Mouse (Mus musculus): ENCODE data around the gene Agbl4. TPM values are rescaled to one million over a fixed set of nuclear protein-coding genes. Genes with fewer than 3 reads are reported as not detected.
A peak's percentile ranks its signal among the peaks of the same experiment; 100 is the strongest.

Gene Agbl4
- total and polyA plus RNA-seq, 3 experiments: not detected

- TF ChIP-seq ZKSCAN1 (IDR thresholded peaks at IDR 0.05; ENCODE audit: borderline replicate concordance, low read depth, low read length) (no peak), JUN (IDR thresholded peaks at IDR 0.05; ENCODE audit: insufficient read depth, low read depth, low read length) (peak; percentile 63; the same call in 1 of the 2 replicates), E2F4 (IDR thresholded peaks at IDR 0.05; ENCODE audit: insufficient replicate concordance, low read depth, low read length) (0 out of 2 replicates have a peak, but pooled peaks have one; percentile 14), KAT2A (IDR thresholded peaks at IDR 0.05; ENCODE audit: insufficient replicate concordance, low read length) (0 out of 2 replicates have a peak, but pooled peaks have one; percentile 25), POLR2AphosphoS2 (IDR thresholded peaks at IDR 0.05; ENCODE audit: low read depth, low read length) (no peak), TCF12 (IDR thresholded peaks at IDR 0.05; ENCODE audit: low read depth, low read length) (peak; percentile 97), CHD2 (IDR thresholded peaks at IDR 0.05; ENCODE audit: low read length) (peak; percentile 84), NRF1 (IDR thresholded peaks at IDR 0.05; ENCODE audit: low read depth, low read length) (0 out of 2 replicates have a peak, but pooled peaks have one; percentile 36), EP300 (IDR thresholded peaks at IDR 0.05; ENCODE audit: low read length) (peak; percentile 97), MYC (IDR thresholded peaks at IDR 0.05; ENCODE audit: low read depth, low read length) (peak; percentile 66; the same call in 1 of the 2 replicates), JUND (conservative IDR thresholded peaks at IDR 0.05; ENCODE audit: low read depth, low read length) (peak; percentile 47; the same call in 1 of the 2 replicates), USF1 (IDR thresholded peaks at IDR 0.05; ENCODE audit: low read depth, low read length) (no peak), ZNF384 (IDR thresholded peaks at IDR 0.05; ENCODE audit: low read depth, low read length) (peak; percentile 75), MAX (IDR thresholded peaks at IDR 0.05; ENCODE audit: low read length) (peak; percentile 53), USF2 (conservative IDR thresholded peaks at IDR 0.05; ENCODE audit: low read depth, low read length) (no peak), ZC3H11A (IDR thresholded peaks at IDR 0.05; ENCODE audit: low read depth, low read length) (no peak; the same call in 1 of the 2 replicates)
Measured at GRCm38 (mm10) chr4:111455621-111456020, 1058.2 kb downstream of the Agbl4 start (continued).

GRCm38 (mm10) chr4:111457568-111457967, 1060.1 kb downstream of the Agbl4 start:
- H3K79me2 ChIP-seq (replicated peaks; ENCODE audit: control insufficient read depth, extremely low read depth, insufficient read depth, poor library complexity, severe bottlenecking): no peaks in the 10 kb centered on the region
- no peaks in the 10 kb centered on the region for H3K27me3 ChIP-seq (replicated peaks)
- in situ Hi-C loops (cut with MboI; ENCODE audit: low pct_ligation_motif_present, low pct_unique_long_range_greater_than_20kb, low sequenced_read_pairs) (no loop called here), dilution Hi-C loops (cut with MboI; ENCODE audit: extremely low pct_ligation_motif_present, extremely low pct_unique_long_range_greater_than_20kb, low sequenced_read_pairs) (no loop called here)
- H3K9ac ChIP-seq (ENCODE audit: insufficient read depth, low read depth): no peak overlapping the region
- H3K4me1 ChIP-seq (ENCODE audit: control insufficient read depth in 1 of 2, insufficient read depth in 2 of 2): peaks cover 21 to 41% of the 10 kb centered on the region in 2 experiments
- no peaks in the 10 kb centered on the region for H3K9me3 ChIP-seq (replicated peaks; ENCODE audit: low read length)
- H3K4me3 ChIP-seq (replicated peaks in 1 of 3; ENCODE audit: low read depth in 2 of 3, low read length in 2 of 3, poor library complexity in 1 of 3): no peak overlapping the region
- no peak for TF ChIP-seq MYC (IDR thresholded peaks at IDR 0.05; ENCODE audit: low read depth, low read length)
- TF ChIP-seq ZNF384 (IDR thresholded peaks at IDR 0.05; ENCODE audit: low read depth, low read length): no peak
- no peak for TF ChIP-seq E2F4 (IDR thresholded peaks at IDR 0.05; ENCODE audit: insufficient replicate concordance, low read depth, low read length)
- no peak overlapping the region for H3K27ac ChIP-seq (ENCODE audit: insufficient read depth, low read depth)
- H3K36me3 ChIP-seq (replicated peaks in 1 of 2; ENCODE audit: control insufficient read depth in 1 of 2, insufficient read depth in 1 of 2, low read length in 1 of 2): peaks cover 34 to 57% of the 10 kb centered on the region in 2 experiments
- H3K4me2 ChIP-seq (ENCODE audit: insufficient read depth, low read depth, poor library complexity, severe bottlenecking): no peak overlapping the region
- no peak for DNase-seq (ENCODE audit: extremely low read depth)

- dilution Hi-C loops (cut with MboI; ENCODE audit: extremely low pct_ligation_motif_present, extremely low pct_unique_long_range_greater_than_20kb, low sequenced_read_pairs): no loop called here
- in situ Hi-C loops (cut with MboI; ENCODE audit: low pct_ligation_motif_present, low pct_unique_long_range_greater_than_20kb, low sequenced_read_pairs): no loop called here
Measured at GRCm38 (mm10) chr4:111467293-111467773, 1069.9 kb downstream of the Agbl4 start.

More at GRCm38 (mm10) chr4:111467293-111467773, 1069.9 kb downstream of the Agbl4 start:
- TF ChIP-seq CHD1 (IDR thresholded peaks at IDR 0.05; ENCODE audit: low read depth, low read length) (no peak), HCFC1 (IDR thresholded peaks at IDR 0.05; ENCODE audit: low read depth, low read length) (no peak), GABPA (IDR thresholded peaks at IDR 0.05; ENCODE audit: insufficient replicate concordance, low read depth, low read length) (no peak), NELFE (IDR thresholded peaks at IDR 0.05; ENCODE audit: low read depth, low read length) (no peak), MYC (IDR thresholded peaks at IDR 0.05; ENCODE audit: low read depth, low read length) (no peak), E2F4 (IDR thresholded peaks at IDR 0.05; ENCODE audit: insufficient replicate concordance, low read depth, low read length) (no peak), TBP (conservative IDR thresholded peaks at IDR 0.05; ENCODE audit: low read depth, low read length) (no peak), MAZ (IDR thresholded peaks at IDR 0.05; ENCODE audit: low read depth, low read length) (no peak), ZMIZ1 (IDR thresholded peaks at IDR 0.05; ENCODE audit: low read depth, low read length) (no peak), RCOR1 (conservative IDR thresholded peaks at IDR 0.05; ENCODE audit: low read depth, low read length) (no peak), MXI1 (IDR thresholded peaks at IDR 0.05; ENCODE audit: low read depth, low read length) (no peak), ZNF384 (IDR thresholded peaks at IDR 0.05; ENCODE audit: low read depth, low read length) (no peak), NRF1 (IDR thresholded peaks at IDR 0.05; ENCODE audit: low read depth, low read length) (no peak), EP300 (IDR thresholded peaks at IDR 0.05; ENCODE audit: low read length) (no peak), BHLHE40 (IDR thresholded peaks at IDR 0.05; ENCODE audit: low read depth, low read length) (no peak), ZKSCAN1 (IDR thresholded peaks at IDR 0.05; ENCODE audit: borderline replicate concordance, low read depth, low read length) (no peak), CTCF (conservative IDR thresholded peaks at IDR 0.05 in 1 of 2, IDR thresholded peaks at IDR 0.05 in 1 of 2; ENCODE audit: low read depth in 2 of 2, low read length in 2 of 2) (no peak), MAX (IDR thresholded peaks at IDR 0.05; ENCODE audit: low read length) (no peak)
- Histone ChIP-seq H3K4me3 (replicated peaks in 1 of 3; ENCODE audit: low read depth in 2 of 3, low read length in 2 of 3, poor library complexity in 1 of 3) (no peak overlapping the region), H3K4me1 (ENCODE audit: control insufficient read depth in 1 of 2, insufficient read depth in 2 of 2) (peaks cover 13 to 20% of the 10 kb centered on the region in 2 experiments), H3K27me3 (replicated peaks) (no peaks in the 10 kb centered on the region), H3K27ac (ENCODE audit: insufficient read depth, low read depth) (no peak overlapping the region), H3K36me3 (replicated peaks in 1 of 2; ENCODE audit: control insufficient read depth in 1 of 2, insufficient read depth in 1 of 2, low read length in 1 of 2) (no peaks in the 10 kb centered on the region), H3K9ac (ENCODE audit: insufficient read depth, low read depth) (no peak overlapping the region), H3K9me3 (replicated peaks; ENCODE audit: low read length) (no peaks in the 10 kb centered on the region), H3K79me2 (replicated peaks; ENCODE audit: control insufficient read depth, extremely low read depth, insufficient read depth, poor library complexity, severe bottlenecking) (no peaks in the 10 kb centered on the region), H3K4me2 (ENCODE audit: insufficient read depth, low read depth, poor library complexity, severe bottlenecking) (no peak overlapping the region)
- DNase-seq (ENCODE audit: extremely low read depth): no peak
